Mouse (Mus musculus) liver, embryonic 11.5 days (tissue): ENCODE results near the gene Grin1. TPM values are rescaled to one million over a fixed set of nuclear protein-coding genes. Genes with fewer than 3 reads are reported as not detected.

Experiments
- ATAC-seq: fragments of 200-750 bp; cut with Nextera tagmentation; replicated peaks from 2 replicates; pipeline ENCODE4 v1.8.0; 2017; ENCODE audit warnings: moderate number of reproducible peaks, mild to moderate bottlenecking, moderate TSS enrichment, moderate library complexity; ENCODE audit not compliant: low FRiP score
- DNase-seq: peaks from one replicate; pipeline ENCODE4 v3.0.0-alpha.2; 2017; ENCODE audit warnings: low spot score
- H3K27ac ChIP-seq: fragments of 300-500 bp; sonication (generic); 2 replicates; pipeline ENCODE4 v1.5.1; 2014; ENCODE audit warnings: mild to moderate bottlenecking, low read depth, low read length, control low read depth
- H3K27me3 ChIP-seq: fragments of 300-500 bp; sonication (generic); replicated peaks from 2 replicates; pipeline ENCODE4 v1.6.1; 2014; ENCODE audit warnings: low read length, mixed read lengths; ENCODE audit not compliant: control insufficient read depth, insufficient read depth
- H3K36me3 ChIP-seq: fragments of 300-500 bp; sonication (generic); 2 replicates; pipeline ENCODE4 v1.6.1; 2014; ENCODE audit warnings: mild to moderate bottlenecking, low read length, moderate library complexity, mixed read lengths; ENCODE audit not compliant: control insufficient read depth, insufficient read depth
- H3K4me1 ChIP-seq: fragments of 300-500 bp; sonication (generic); replicated peaks from 2 replicates; pipeline ENCODE4 v1.6.1; 2014; ENCODE audit warnings: low read length, mixed read lengths; ENCODE audit not compliant: control insufficient read depth, insufficient read depth
- H3K4me2 ChIP-seq: fragments of 300-500 bp; sonication (generic); 2 replicates; pipeline ENCODE4 v1.6.1; 2014; ENCODE audit warnings: mild to moderate bottlenecking, control low read depth, moderate library complexity
- H3K4me3 ChIP-seq: fragments of 300-500 bp; sonication (generic); 2 replicates; pipeline ENCODE4 v1.5.1; 2014; ENCODE audit warnings: low read depth, low read length, control low read depth
- H3K9ac ChIP-seq: fragments of 300-500 bp; sonication (generic); 2 replicates; pipeline ENCODE4 v1.6.1; 2014; ENCODE audit warnings: low read depth, low read length, control low read depth
- H3K9me3 ChIP-seq: fragments of 300-500 bp; sonication (generic); 2 replicates; pipeline ENCODE4 v1.6.1; 2016; ENCODE audit warnings: low read length, inconsistent platforms, mixed read lengths; ENCODE audit not compliant: control insufficient read depth
- WGBS: fragments of 180-500 bp; shearing (Covaris S2); extraction: QIAGEN DNeasy Blood & Tissue Kit; methylation state at CpG from one replicate; pipeline ENCODE4 v1.1.7; 2014; 5-methylcytosine and 5-hydroxymethylcytosine counted together
- polyA plus RNA-seq: library from polyadenylated mRNA; unstranded; fragments of >200 nt; fragmentation: Nextera tagmentation; extraction: Ambion mirVana; gene quantifications from 2 replicates; pipeline ENCODE4 v1.2.1, GENCODE M21; 2014

Grin1 gene
- polyA plus RNA-seq, 1 experiment from 2014 or later, result 1.6 TPM

- H3K9ac ChIP-seq, result no peak overlapping the region
- H3K36me3 ChIP-seq, result peaks cover 12% of the 10 kb centered on the region
- no peak overlapping the region for H3K4me2 ChIP-seq
- peaks cover 18% of the 10 kb centered on the region for H3K4me1 ChIP-seq
- ATAC-seq (no peak), DNase-seq (no peak)
- WGBS, result 79% methylated on average over 8 of the region's 8 CpGs
- no peak overlapping the region for H3K27ac ChIP-seq
- no peak overlapping the region for H3K4me3 ChIP-seq
- H3K9me3 ChIP-seq, result no peaks in the 10 kb centered on the region
- H3K27me3 ChIP-seq, result peaks cover 23% of the 10 kb centered on the region
Observed at GRCm38 (mm10) chr2:25243342-25243741, 75.6 kb downstream of the Grin1 start.

DNA sequence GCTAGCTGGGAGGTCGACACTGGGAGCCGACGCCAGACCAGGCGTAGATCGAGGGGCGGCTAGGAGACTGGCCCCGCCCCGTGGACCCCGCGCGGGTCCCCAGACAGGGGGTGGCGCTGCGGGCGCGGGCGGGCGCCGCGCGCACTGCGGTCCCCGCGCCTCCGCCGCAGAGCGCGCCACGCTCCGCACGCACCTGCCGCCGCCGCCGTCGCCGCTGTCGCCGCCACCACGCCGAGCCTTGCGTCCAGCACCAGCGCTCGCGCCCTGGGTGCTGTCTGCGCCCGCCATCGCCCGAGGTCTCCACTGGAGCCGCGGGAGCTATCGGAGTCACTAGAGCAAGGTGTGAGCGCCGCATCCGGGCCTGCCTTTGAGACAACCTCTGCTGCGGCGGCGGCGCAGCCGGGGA lies 76.9 kb downstream of the Grin1 start, which contains the start of the genes Rnf208 and Cysrt1:
Gene Rnf208, plus strand, starts transcription at position 155 of the 406 bp plus-strand sequence.
Gene Cysrt1, minus strand, starts transcription at position 352 of the 406 bp plus-strand sequence.
- H3K4me3 ChIP-seq, result peak within 1 kb of the TSS; percentile 49
- H3K27ac ChIP-seq, result peak within 1 kb of the TSS; percentile 57; the same call in 1 of the 2 replicates
- WGBS, result 0% methylated on average over 58 of the region's 59 CpGs
- no peak for DNase-seq
- H3K9ac ChIP-seq, result peak within 1 kb of the TSS; percentile 51
- peaks cover 23% of the 10 kb centered on the region for H3K27me3 ChIP-seq
- ATAC-seq, result no peak
- peaks cover 6% of the 10 kb centered on the region; the same call in 1 of the 2 replicates for H3K36me3 ChIP-seq
- peak within 1 kb of the TSS; percentile 78 for H3K4me2 ChIP-seq
- H3K9me3 ChIP-seq, result no peaks in the 10 kb centered on the region
- H3K4me1 ChIP-seq, result peaks cover 18% of the 10 kb centered on the region

GRCm38 (mm10) chr2:25241438-25241775 lies 77.6 kb downstream of the Grin1 start:
- Histone ChIP-seq H3K4me1 (peaks cover 23% of the 10 kb centered on the region), H3K4me2 (peak overlapping the region; percentile 78), H3K36me3 (peaks cover 4% of the 10 kb centered on the region; the same call in 1 of the 2 replicates), H3K27me3 (peaks cover 23% of the 10 kb centered on the region), H3K9me3 (no peaks in the 10 kb centered on the region), H3K4me3 (peak overlapping the region; percentile 49), H3K27ac (no peak overlapping the region), H3K9ac (0 out of 2 replicates have a peak overlapping the region, but pooled peaks have one; percentile 23)
- DNase-seq, result no peak
- peak; percentile 14 for ATAC-seq
- 21% methylated on average over 6 of the region's 6 CpGs for WGBS

Other genes starting within 250 kb of the Grin1 start
- 0.90 and 1.7 TPM in 2 replicates for gene Entpd8, start 238.9 kb downstream of the Grin1 start, polyA plus RNA-seq
- 0.69 and 1.0 TPM in 2 replicates for gene Noxa1, start 224.0 kb downstream of the Grin1 start, polyA plus RNA-seq
- gene Nrarp, start 138.4 kb downstream of the Grin1 start, polyA plus RNA-seq, result 6.5 and 7.6 TPM in 2 replicates
- 12.1 and 13.1 TPM in 2 replicates for gene Tor4a, start 122.3 kb downstream of the Grin1 start, polyA plus RNA-seq
- 85.3 and 86.3 TPM in 2 replicates for gene Nelfb, start 107.7 kb downstream of the Grin1 start, polyA plus RNA-seq
- gene Stpg3, start 104.5 kb downstream of the Grin1 start, polyA plus RNA-seq, result 0.29 TPM in 1 of 2 replicates, not detected in the other
- gene Fam166a, start 100.4 kb downstream of the Grin1 start, polyA plus RNA-seq, result 0.45 TPM in 2 replicates
- 823 and 870 TPM in 2 replicates for gene Tubb4b, start 94.5 kb downstream of the Grin1 start, polyA plus RNA-seq
- gene Slc34a3, start 84.8 kb downstream of the Grin1 start, polyA plus RNA-seq, result 0.07 TPM in 1 of 2 replicates, not detected in the other
- 0.10 and 0.21 TPM in 2 replicates for gene Rnf224, start 82.4 kb downstream of the Grin1 start, polyA plus RNA-seq
- 7.7 and 8.1 TPM in 2 replicates for gene Rnf208, start 76.9 kb downstream of the Grin1 start, polyA plus RNA-seq
- gene Cysrt1, start 76.7 kb downstream of the Grin1 start, polyA plus RNA-seq, result not detected in 2 replicates
- gene AL732309.1, start 72.3 kb downstream of the Grin1 start, polyA plus RNA-seq, result 6.3 and 6.8 TPM in 2 replicates
- gene Tmem203, start 63.7 kb downstream of the Grin1 start, polyA plus RNA-seq, result 14.4 and 15.2 TPM in 2 replicates
- 9.6 and 10.3 TPM in 2 replicates for gene Tprn, start 56.6 kb downstream of the Grin1 start, polyA plus RNA-seq
- gene Ssna1, start 46.7 kb downstream of the Grin1 start, polyA plus RNA-seq, result 233 and 237 TPM in 2 replicates
- gene Anapc2, start 46.7 kb downstream of the Grin1 start, polyA plus RNA-seq, result 74.7 and 77.6 TPM in 2 replicates
- gene Tmem210, start 31.0 kb downstream of the Grin1 start, polyA plus RNA-seq, result not detected in 2 replicates
- not detected in 2 replicates for gene Lrrc26, start 29.3 kb downstream of the Grin1 start, polyA plus RNA-seq
- gene Man1b1, start 13.2 kb upstream of the Grin1 start, polyA plus RNA-seq, result 48.3 and 62.9 TPM in 2 replicates
- gene Dpp7, start 37.2 kb upstream of the Grin1 start, polyA plus RNA-seq, result 17.4 and 18.3 TPM in 2 replicates
- 15.6 and 17.8 TPM in 2 replicates for gene Uap1l1, start 46.5 kb upstream of the Grin1 start, polyA plus RNA-seq
- 45.3 and 51.0 TPM in 2 replicates for gene Sapcd2, start 53.1 kb upstream of the Grin1 start, polyA plus RNA-seq
- gene Entpd2, start 76.7 kb upstream of the Grin1 start, polyA plus RNA-seq, result 0.25 and 0.45 TPM in 2 replicates
- gene Npdc1, start 80.2 kb upstream of the Grin1 start, polyA plus RNA-seq, result 7.0 and 8.1 TPM in 2 replicates
- gene Fut7, start 104.1 kb upstream of the Grin1 start, polyA plus RNA-seq, result 0.09 TPM in 1 of 2 replicates, not detected in the other
- gene Abca2, start 109.5 kb upstream of the Grin1 start, polyA plus RNA-seq, result 3.9 and 4.5 TPM in 2 replicates
- gene Clic3, start 137.7 kb upstream of the Grin1 start, polyA plus RNA-seq, result 0.21 TPM in 1 of 2 replicates, not detected in the other
- gene Paxx, start 141.9 kb upstream of the Grin1 start, polyA plus RNA-seq, result 9.2 and 14.3 TPM in 2 replicates
- gene Ptgds, start 150.9 kb upstream of the Grin1 start, polyA plus RNA-seq, result not detected in 2 replicates
- gene Lcn12, start 174.7 kb upstream of the Grin1 start, polyA plus RNA-seq, result not detected in 2 replicates
- 63.3 and 63.6 TPM in 2 replicates for gene Fbxw5, start 181.6 kb upstream of the Grin1 start, polyA plus RNA-seq
- 14.9 and 16.8 TPM in 2 replicates for gene C8g, start 182.5 kb upstream of the Grin1 start, polyA plus RNA-seq
- 28.0 and 31.0 TPM in 2 replicates for gene Traf2, start 227.8 kb upstream of the Grin1 start, polyA plus RNA-seq
- gene Edf1, start 238.7 kb upstream of the Grin1 start, polyA plus RNA-seq, result 367 and 380 TPM in 2 replicates